Mouse (Mus musculus) lung, adult 2 months (tissue): ENCODE data around the gene Zdhhc19.

Experiments used
- CTCF ChIP-seq: fragments of 200-500 bp; IDR thresholded peaks from 2 replicates; pipeline ENCODE4 v1.5.1; 2011; ENCODE audit warnings: mild to moderate bottlenecking, low read length, control low read depth; ENCODE audit not compliant: insufficient read depth
- POLR2A ChIP-seq: fragments of 200-500 bp; IDR thresholded peaks from 2 replicates; pipeline ENCODE4 v1.6.1; 2011; ENCODE audit warnings: low read depth, mild to moderate bottlenecking, control low read depth, low read length, borderline replicate concordance; ENCODE audit errors: extremely low read depth

- TF ChIP-seq POLR2A (no peak), CTCF (no peak)
These were observed 114.6 kb downstream of the Zdhhc19 start for GRCm38 (mm10) chr16:32610460-32611255.
